ENCODE assay signal across 8 mouse cellular contexts in the genomic region with DNA sequence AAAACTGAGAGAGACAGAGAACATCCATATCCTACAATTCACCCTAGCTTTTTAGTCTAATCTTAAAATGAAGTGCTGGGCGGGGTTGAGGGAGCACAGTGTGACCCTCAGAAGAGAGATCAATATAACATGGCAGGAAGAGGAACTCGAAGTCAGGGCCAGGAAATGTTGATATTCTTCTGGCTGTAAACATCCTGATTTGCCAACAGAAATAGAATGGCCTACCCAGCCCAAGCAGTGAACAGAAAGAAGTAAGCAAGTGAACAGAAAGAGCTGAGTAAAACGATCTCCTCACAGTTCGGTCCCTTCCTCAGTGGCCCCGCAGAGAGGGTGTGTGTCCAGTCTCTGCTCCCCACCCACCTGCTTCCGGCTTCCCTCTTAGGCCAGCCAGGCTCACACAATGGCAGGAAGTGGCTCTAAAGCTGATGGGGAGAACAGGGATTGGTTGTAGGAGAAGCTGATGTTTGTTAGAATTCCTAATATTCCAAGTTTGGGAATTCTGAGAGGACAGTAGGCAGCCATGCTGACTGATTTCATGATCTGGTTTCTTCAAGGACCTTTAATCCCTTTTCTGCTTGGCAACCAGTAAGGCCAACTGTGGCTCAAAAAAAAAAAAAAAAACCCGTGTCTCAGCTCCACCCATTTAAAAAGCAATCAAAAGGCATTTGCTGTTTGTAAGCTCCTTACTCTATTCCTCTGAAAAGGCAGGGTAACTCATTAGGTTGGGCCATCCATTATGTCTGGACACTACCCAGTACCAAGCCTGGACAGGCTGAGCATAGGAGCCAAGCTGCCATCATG.
DNase-seq lines count a peak whose midpoint lies in the region; ATAC-seq and TF ChIP-seq lines count a peak whose summit lies in the region.

No protein-coding gene starts in this region.

- H3K9me3 ChIP-seq in lung, postnatal 0 days (ENCODE audit: low read length), result no peaks in the 10 kb centered on the region
- H3K9me3 ChIP-seq in stomach, postnatal 0 days (ENCODE audit: control insufficient read depth, low read length), result no peaks in the 10 kb centered on the region

- peaks cover 31% of the 10 kb centered on the region for H3K4me1 ChIP-seq in thymus, adult 2 months (replicated peaks; ENCODE audit: control insufficient read depth, insufficient read depth, low read length)
- H3K4me1 ChIP-seq in heart, adult 2 months (ENCODE audit: control insufficient read depth, insufficient read depth, low read length), result peaks cover 40% of the 10 kb centered on the region
- H3K4me1 ChIP-seq in kidney, adult 2 months (ENCODE audit: control insufficient read depth, insufficient read depth, low read length), result peaks cover 47% of the 10 kb centered on the region
- peaks cover 39% of the 10 kb centered on the region for H3K4me1 ChIP-seq in lung, postnatal 0 days (ENCODE audit: insufficient read depth, low read depth, low read length)
- H3K4me1 ChIP-seq in stomach, postnatal 0 days (replicated peaks; ENCODE audit: control insufficient read depth, insufficient read depth), result peaks cover 4% of the 10 kb centered on the region; the same call in 1 of the 2 replicates

- peak overlapping the region; percentile 99 for H3K27ac ChIP-seq in thymus, adult 2 months (ENCODE audit: control insufficient read depth, insufficient read depth, low read length)
- H3K27ac ChIP-seq in heart, adult 2 months, result peak overlapping the region; percentile 94
- peak overlapping the region; percentile 96 for H3K27ac ChIP-seq in kidney, adult 2 months (ENCODE audit: insufficient read depth, low read depth, low read length)
- peak overlapping the region; percentile 92 for H3K27ac ChIP-seq in lung, postnatal 0 days (ENCODE audit: low read length)
- peak overlapping the region; percentile 78 for H3K27ac ChIP-seq in stomach, postnatal 0 days (replicated peaks)

- no peak for TF ChIP-seq CTCF in thymus, adult 2 months (IDR thresholded peaks at IDR 0.05; ENCODE audit: borderline replicate concordance, control insufficient read depth, extremely low read depth, insufficient read depth, low read length, poor library complexity)
- no peak for TF ChIP-seq CTCF in heart, adult 2 months (IDR thresholded peaks at IDR 0.05)
- TF ChIP-seq CTCF in kidney, adult 2 months (conservative IDR thresholded peaks at IDR 0.05; ENCODE audit: insufficient read depth, insufficient read length, low read depth, low read length), result no peak
- no peak for TF ChIP-seq CTCF in lung, postnatal 0 days (IDR thresholded peaks at IDR 0.05)
- TF ChIP-seq CTCF in stomach, postnatal 0 days (IDR thresholded peaks at IDR 0.05; ENCODE audit: low read depth), result no peak

- peak; percentile 40 for DNase-seq in thymus, adult 2 months
- DNase-seq in thymus, postnatal 25 days, result no peak
- peak; percentile 68 to 84 for DNase-seq in heart, adult 2 months
- DNase-seq in kidney, adult 2 months, result peak; percentile 82
- peak; percentile 77 for DNase-seq in lung, postnatal 0 days (ENCODE audit: low spot score)
- no peak for DNase-seq in stomach, postnatal 0 days (ENCODE audit: low spot score)
- DNase-seq in cerebellum, postnatal 14 days, result no peak
- DNase-seq in embryo, embryonic 10.5 days (ENCODE audit: low spot score), result no peak

- H3K4me3 ChIP-seq in thymus, adult 2 months (ENCODE audit: control insufficient read depth, insufficient read depth, low read length), result no peak overlapping the region
- H3K4me3 ChIP-seq in heart, adult 2 months, result peak overlapping the region; percentile 2; the same call in 1 of the 2 replicates
- no peak overlapping the region for H3K4me3 ChIP-seq in kidney, adult 2 months (ENCODE audit: insufficient read depth, low read depth, low read length)
- no peak overlapping the region for H3K4me3 ChIP-seq in lung, postnatal 0 days (ENCODE audit: low read depth, low read length)
- H3K4me3 ChIP-seq in stomach, postnatal 0 days (ENCODE audit: low read depth, low read length), result no peak overlapping the region

- peak; percentile 81 for ATAC-seq in lung, postnatal 0 days
- ATAC-seq in stomach, postnatal 0 days (ENCODE audit: low FRiP score, low TSS enrichment), result no peak

- peak; percentile 89 for TF ChIP-seq EP300 in heart, adult 2 months (IDR thresholded peaks at IDR 0.05; ENCODE audit: insufficient read depth, low read depth, low read length)
- peak; percentile 77 for TF ChIP-seq EP300 in lung, postnatal 0 days (IDR thresholded peaks at IDR 0.05)
- TF ChIP-seq EP300 in stomach, postnatal 0 days (optimal IDR thresholded peaks at IDR 0.05), result no peak

- H3K36me3 ChIP-seq in thymus, adult 2 months (ENCODE audit: control insufficient read depth, insufficient read depth, low read length), result peaks cover 9% of the 10 kb centered on the region
- H3K36me3 ChIP-seq in heart, adult 2 months (ENCODE audit: control insufficient read depth, insufficient read depth, low read length), result peaks cover 47% of the 10 kb centered on the region
- H3K36me3 ChIP-seq in kidney, adult 2 months (ENCODE audit: control insufficient read depth, insufficient read depth, low read length), result peaks cover 6% of the 10 kb centered on the region; the same call in 1 of the 2 replicates
- H3K36me3 ChIP-seq in lung, postnatal 0 days (ENCODE audit: insufficient read depth, low read length), result 0 out of 2 replicates have a peak, but pooled peaks cover 9% of the 10 kb centered on the region
- peaks cover 7% of the 10 kb centered on the region; the same call in 1 of the 2 replicates for H3K36me3 ChIP-seq in stomach, postnatal 0 days (ENCODE audit: control insufficient read depth, insufficient read depth, low read length)

- WGBS in thymus, adult 2 months, result 15% methylated on average over 7 of the region's 7 CpGs
- WGBS in heart, adult 2 months, result 29% methylated on average over 7 of the region's 7 CpGs
- 49% methylated on average over 7 of the region's 7 CpGs for WGBS in kidney, adult 2 months
- WGBS in lung, postnatal 0 days, result 38% methylated on average over 7 of the region's 7 CpGs
- WGBS in stomach, postnatal 0 days, result 38% methylated on average over 7 of the region's 7 CpGs

- H3K79me2 ChIP-seq in heart, adult 2 months (replicated peaks; ENCODE audit: control insufficient read depth, insufficient read depth, low read length), result no peaks in the 10 kb centered on the region

- H3K27me3 ChIP-seq in thymus, adult 2 months (ENCODE audit: control insufficient read depth, insufficient read depth, low read length), result no peaks in the 10 kb centered on the region
- no peaks in the 10 kb centered on the region for H3K27me3 ChIP-seq in heart, adult 2 months (ENCODE audit: control insufficient read depth, insufficient read depth, low read length)
- H3K27me3 ChIP-seq in kidney, adult 2 months (replicated peaks; ENCODE audit: control insufficient read depth, insufficient read depth, low read length), result no peaks in the 10 kb centered on the region
- H3K27me3 ChIP-seq in lung, postnatal 0 days (replicated peaks; ENCODE audit: insufficient read depth, low read length), result no peaks in the 10 kb centered on the region
- no peaks in the 10 kb centered on the region for H3K27me3 ChIP-seq in stomach, postnatal 0 days (ENCODE audit: control insufficient read depth, insufficient read depth, low read length)

- intact Hi-C loops in heart, adult 2 months (cut with DNase I), result loop anchor here (5.0 kb wide), 2 partner anchors 87 to 158 kb away; no protein-coding TSS in a partner anchor

- TF ChIP-seq POLR2A in thymus, adult 2 months (IDR thresholded peaks at IDR 0.05; ENCODE audit: control insufficient read depth, extremely low read depth, insufficient read depth, low read length, poor library complexity), result no peak
- peak; percentile 79 for TF ChIP-seq POLR2A in heart, adult 2 months (IDR thresholded peaks at IDR 0.05; ENCODE audit: insufficient read depth, low read depth, low read length)
- TF ChIP-seq POLR2A in kidney, adult 2 months (IDR thresholded peaks at IDR 0.05; ENCODE audit: low read depth, low read length), result no peak

- H3K4me2 ChIP-seq in lung, postnatal 0 days (replicated peaks; ENCODE audit: low read depth, low read length), result peak overlapping the region; percentile 22; the same call in 1 of the 2 replicates
- H3K4me2 ChIP-seq in stomach, postnatal 0 days (replicated peaks; ENCODE audit: low read depth), result no peak overlapping the region

- H3K9ac ChIP-seq in heart, adult 2 months (ENCODE audit: low read depth, low read length), result no peak overlapping the region
- no peak overlapping the region for H3K9ac ChIP-seq in lung, postnatal 0 days (replicated peaks; ENCODE audit: low read depth)
- H3K9ac ChIP-seq in stomach, postnatal 0 days (ENCODE audit: low read length), result no peak overlapping the region

Comparison
In these comparisons a context has a peak if more than half of its experiments do, and no peak if none do; other contexts are left out.
1. DNase-seq: peak in thymus, adult 2 months (single experiment), heart, adult 2 months (2 of 2), kidney, adult 2 months (single experiment) and lung, postnatal 0 days (single experiment); none in thymus, postnatal 25 days (single experiment), stomach, postnatal 0 days (single experiment), cerebellum, postnatal 14 days (0 of 2) and embryo, embryonic 10.5 days (single experiment).
2. Peak in every context shown above with its lines, with median percentiles within 50 percentile points of each other: H3K27ac ChIP-seq.